10 mouse cellular contexts compared by ENCODE assay signal in genomic region chr1:168381451-168381850, GRCm38 (mm10). TPM values are rescaled to one million over a fixed set of nuclear protein-coding genes. Genes with fewer than 3 reads are reported as not detected.
DNase-seq lines count a peak whose midpoint lies in the region; ATAC-seq lines count a peak whose summit lies in the region.
"Had no signal": no experiment of that assay in that cellular context is flagged by ENCODE, and none has a peak within 500 bp of the region (broad histone marks: within the 10 kb centered on the region; RNA-seq: fewer than 3 reads in every experiment).

No protein-coding gene starts in this region.

- no peak for ATAC-seq in heart, embryonic 15.5 days (replicated peaks; ENCODE audit: insufficient number of reproducible peaks, insufficient read depth, low FRiP score, low read depth)
- no peak for ATAC-seq in heart, embryonic 11.5 days (replicated peaks; ENCODE audit: insufficient number of reproducible peaks, low FRiP score, low TSS enrichment)
- no peak for ATAC-seq in embryonic facial prominence, embryonic 13.5 days (ENCODE audit: insufficient number of reproducible peaks, insufficient read depth, low FRiP score, low TSS enrichment, low read depth)
- no peak; the same call in 1 of the 2 replicates for ATAC-seq in kidney, embryonic 14.5 days (ENCODE audit: low FRiP score, low TSS enrichment)
- ATAC-seq: hindbrain, embryonic 16.5 days had no signal

- H3K9me3 ChIP-seq in heart, embryonic 15.5 days (replicated peaks) = no peaks in the 10 kb centered on the region
- no peaks in the 10 kb centered on the region for H3K9me3 ChIP-seq in heart, embryonic 11.5 days (replicated peaks; ENCODE audit: control insufficient read depth, low read length)
- H3K9me3 ChIP-seq in embryonic facial prominence, embryonic 10.5 days = no peaks in the 10 kb centered on the region
- no peaks in the 10 kb centered on the region for H3K9me3 ChIP-seq in embryonic facial prominence, embryonic 13.5 days
- no peaks in the 10 kb centered on the region for H3K9me3 ChIP-seq in kidney, embryonic 14.5 days (ENCODE audit: control insufficient read depth, low read length)

- H3K36me3 ChIP-seq in heart, embryonic 15.5 days = no peaks in the 10 kb centered on the region
- no peaks in the 10 kb centered on the region for H3K36me3 ChIP-seq in heart, embryonic 11.5 days (ENCODE audit: control insufficient read depth, insufficient read depth, low read length)
- H3K36me3 ChIP-seq in embryonic facial prominence, embryonic 10.5 days (replicated peaks) = no peaks in the 10 kb centered on the region; the same call in 1 of the 2 replicates
- H3K36me3 ChIP-seq in embryonic facial prominence, embryonic 13.5 days = 0 out of 2 replicates have a peak, but pooled peaks cover 3% of the 10 kb centered on the region
- H3K36me3 ChIP-seq in kidney, embryonic 14.5 days (ENCODE audit: control insufficient read depth, insufficient read depth, low read length) = peaks cover 7% of the 10 kb centered on the region; the same call in 1 of the 2 replicates

- no peak overlapping the region for H3K4me2 ChIP-seq in heart, embryonic 15.5 days
- H3K4me2 ChIP-seq in heart, embryonic 11.5 days = no peak overlapping the region
- H3K4me2 ChIP-seq in embryonic facial prominence, embryonic 13.5 days = no peak overlapping the region
- no peak overlapping the region for H3K4me2 ChIP-seq in kidney, embryonic 14.5 days (replicated peaks; ENCODE audit: low read depth, low read length)

- 44% methylated on average over 4 of the region's 4 CpGs for WGBS in heart, embryonic 15.5 days
- WGBS in heart, embryonic 11.5 days (ENCODE audit: insufficient replicate concordance) = 70% methylated on average over 4 of the region's 4 CpGs
- 59% methylated on average over 4 of the region's 4 CpGs for WGBS in embryonic facial prominence, embryonic 10.5 days
- WGBS in embryonic facial prominence, embryonic 13.5 days = 42% methylated on average over 4 of the region's 4 CpGs
- WGBS in kidney, embryonic 14.5 days = 22% methylated on average over 4 of the region's 4 CpGs

- DNase-seq in embryonic facial prominence, embryonic 10.5 days (ENCODE audit: low spot score) = no peak
- no peak for DNase-seq in thymus, postnatal 0 days (ENCODE audit: low spot score)
- DNase-seq in left cerebral cortex, adult 11 months (ENCODE audit: low spot score) = no peak
- DNase-seq in left cerebral cortex, adult 8-10 months (ENCODE audit: low spot score in 2 of 2) = no peak
- DNase-seq: thymus, postnatal 36 days had no signal

- H3K4me1 ChIP-seq in heart, embryonic 15.5 days (replicated peaks) = peaks cover 75% of the 10 kb centered on the region
- peaks cover 64% of the 10 kb centered on the region for H3K4me1 ChIP-seq in heart, embryonic 11.5 days (ENCODE audit: control insufficient read depth, insufficient read depth, low read length)
- peaks cover 94% of the 10 kb centered on the region for H3K4me1 ChIP-seq in embryonic facial prominence, embryonic 10.5 days
- peaks cover 72% of the 10 kb centered on the region for H3K4me1 ChIP-seq in embryonic facial prominence, embryonic 13.5 days
- peaks cover 62% of the 10 kb centered on the region for H3K4me1 ChIP-seq in kidney, embryonic 14.5 days (ENCODE audit: control insufficient read depth, insufficient read depth, low read length)

- no peak overlapping the region for H3K9ac ChIP-seq in heart, embryonic 15.5 days
- H3K9ac ChIP-seq in heart, embryonic 11.5 days (ENCODE audit: low read depth, low read length) = no peak overlapping the region
- H3K9ac ChIP-seq in embryonic facial prominence, embryonic 13.5 days = no peak overlapping the region
- no peak overlapping the region for H3K9ac ChIP-seq in kidney, embryonic 14.5 days (ENCODE audit: low read depth, low read length)

- peak overlapping the region; percentile 90 for H3K27ac ChIP-seq in heart, embryonic 15.5 days
- no peak overlapping the region; the same call in 1 of the 2 replicates for H3K27ac ChIP-seq in heart, embryonic 11.5 days (ENCODE audit: low read depth, low read length)
- H3K27ac ChIP-seq in embryonic facial prominence, embryonic 10.5 days (replicated peaks) = peak overlapping the region; percentile 75
- peak overlapping the region; percentile 9 for H3K27ac ChIP-seq in embryonic facial prominence, embryonic 13.5 days
- H3K27ac ChIP-seq in kidney, embryonic 14.5 days (ENCODE audit: low read depth, low read length) = peak overlapping the region; percentile 91; the same call in 1 of the 2 replicates

- H3K4me3 ChIP-seq in heart, embryonic 15.5 days = no peak overlapping the region
- H3K4me3 ChIP-seq in heart, embryonic 11.5 days (ENCODE audit: low read depth, low read length) = no peak overlapping the region
- H3K4me3 ChIP-seq in embryonic facial prominence, embryonic 10.5 days = peak overlapping the region; percentile 2; the same call in 1 of the 2 replicates
- no peak overlapping the region for H3K4me3 ChIP-seq in embryonic facial prominence, embryonic 13.5 days
- no peak overlapping the region for H3K4me3 ChIP-seq in kidney, embryonic 14.5 days (ENCODE audit: low read length)

- H3K27me3 ChIP-seq in heart, embryonic 15.5 days = no peaks in the 10 kb centered on the region
- H3K27me3 ChIP-seq in heart, embryonic 11.5 days (ENCODE audit: control insufficient read depth, insufficient read depth, low read length) = no peaks in the 10 kb centered on the region
- H3K27me3 ChIP-seq in embryonic facial prominence, embryonic 10.5 days (replicated peaks; ENCODE audit: low read depth, poor library complexity, severe bottlenecking) = no peaks in the 10 kb centered on the region
- no peaks in the 10 kb centered on the region for H3K27me3 ChIP-seq in embryonic facial prominence, embryonic 13.5 days
- H3K27me3 ChIP-seq in kidney, embryonic 14.5 days (ENCODE audit: control insufficient read depth, insufficient read depth, low read length) = no peaks in the 10 kb centered on the region

RNA-seq across cellular contexts. Expression of gene Pbx1, which starts 50.6 kb away (rescaled TPM):
- polyA plus RNA-seq in heart, embryonic 15.5 days (2015; fragmentation: Nextera tagmentation; extraction: Ambion mirVana) = 21.6 and 22.1 TPM in 2 replicates
- polyA plus RNA-seq in heart, embryonic 11.5 days (2014; fragmentation: Nextera tagmentation; extraction: Ambion mirVana) = 25.0 and 33.5 TPM in 2 replicates
- 37.2 and 41.6 TPM in 2 replicates for polyA plus RNA-seq in embryonic facial prominence, embryonic 10.5 days (2016; fragmentation: Nextera tagmentation; extraction: Ambion mirVana)
- polyA plus RNA-seq in embryonic facial prominence, embryonic 13.5 days (2015; fragmentation: Nextera tagmentation; extraction: Ambion mirVana) = 47.7 and 49.9 TPM in 2 replicates
- 107 and 120 TPM in 2 replicates for polyA plus RNA-seq in kidney, embryonic 14.5 days (2014; fragmentation: Nextera tagmentation; extraction: Ambion mirVana)
- 4.6 and 5.8 TPM in 2 replicates for polyA plus RNA-seq in thymus, postnatal 0 days (2015; fragmentation: Nextera tagmentation; extraction: Ambion mirVana)
- total RNA-seq in left cerebral cortex, adult 8-10 months (2022) = 100 to 1,000 TPM; 136 to 166 (median 145) TPM
